Mouse (Mus musculus): ENCODE data around the gene Foxb1. TPM values are rescaled to one million over a fixed set of nuclear protein-coding genes. Genes with fewer than 3 reads are reported as not detected.

The Foxb1 gene
- polyA plus RNA-seq, 1 experiment from 2014 or later: 0.06 TPM

Other genes with a start within 250 kb of the Foxb1 start
- 108 and 112 TPM in 2 replicates for gene Bnip2, start 228.5 kb upstream of the Foxb1 start, polyA plus RNA-seq (2016; fragmentation: Nextera tagmentation; extraction: Ambion mirVana)

Measured in embryonic facial prominence, embryonic 12.5 days (tissue).